Mouse (Mus musculus): ENCODE data around the gene Ldlrad2.

Gene Ldlrad2

DNA sequence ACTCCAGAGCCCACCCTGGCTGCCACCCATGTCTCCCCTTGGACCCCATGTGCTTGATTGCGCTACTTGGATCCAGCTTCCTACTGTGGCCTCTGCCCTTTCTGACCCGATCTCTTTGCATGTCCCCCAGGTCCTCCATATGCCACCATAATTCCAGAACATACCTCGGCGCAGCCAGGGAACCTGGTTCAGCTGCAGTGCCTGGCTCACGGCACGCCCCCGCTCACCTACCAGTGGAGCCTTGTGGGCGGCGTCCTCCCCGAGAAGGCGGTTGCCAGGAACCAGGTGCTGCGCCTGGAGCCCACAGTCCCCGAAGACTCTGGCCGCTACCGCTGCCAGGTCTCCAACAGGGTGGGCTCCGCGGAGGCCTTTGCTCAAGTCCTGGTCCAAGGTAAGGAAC lies 20.9 kb downstream of the Ldlrad2 start:
- DNase-seq (ENCODE audit: low read depth, low spot score): peak; percentile 68

DNA sequence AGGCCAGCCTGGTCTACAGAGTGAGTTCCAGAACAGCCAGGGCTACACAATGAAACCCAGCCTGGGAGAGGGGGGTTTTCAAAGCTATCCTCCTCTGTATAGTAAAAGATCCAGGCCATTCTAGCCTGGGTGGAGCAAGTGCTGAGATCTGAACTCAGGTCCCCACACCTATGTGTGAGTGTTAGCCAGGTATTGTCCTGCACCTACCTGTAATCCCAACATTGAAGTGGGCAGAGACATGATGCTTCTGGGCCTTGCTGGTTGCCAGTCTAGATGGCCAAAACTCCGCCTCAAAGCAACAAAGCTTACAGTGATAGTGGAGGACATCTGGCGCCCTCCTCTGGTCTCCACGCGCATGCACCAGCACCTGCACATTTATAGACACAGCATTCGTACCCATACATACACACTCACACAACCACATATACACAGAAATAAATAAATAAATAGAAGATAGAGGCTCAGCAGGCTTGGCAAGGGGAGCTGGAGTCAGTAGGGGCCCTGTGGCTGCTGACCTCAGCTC lies 28.3 kb downstream of the Ldlrad2 start:
- DNase-seq (ENCODE audit: low read depth, low spot score): peak; percentile 76

DNA sequence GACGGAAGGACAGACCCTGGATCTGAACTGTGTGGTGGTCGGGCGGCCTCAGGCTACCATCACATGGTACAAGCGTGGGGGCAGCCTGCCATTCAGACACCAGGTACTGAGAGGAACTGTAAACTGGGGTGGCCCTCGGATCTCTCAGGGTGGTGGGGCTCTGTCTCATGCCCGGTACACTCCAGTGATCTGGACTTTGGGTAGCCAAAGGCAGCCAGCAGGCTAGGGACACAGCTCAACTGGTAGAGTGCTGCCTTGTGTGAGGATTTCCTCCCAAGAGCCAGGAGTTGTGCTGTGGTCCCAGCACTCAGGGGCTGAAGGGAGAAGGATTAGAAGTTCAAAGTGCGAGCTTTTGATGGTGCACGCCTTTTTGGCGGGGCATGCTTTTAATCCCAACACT lies 28.8 kb downstream of the Ldlrad2 start:
- DNase-seq (ENCODE audit: low read depth, low spot score): no peak

DNA sequence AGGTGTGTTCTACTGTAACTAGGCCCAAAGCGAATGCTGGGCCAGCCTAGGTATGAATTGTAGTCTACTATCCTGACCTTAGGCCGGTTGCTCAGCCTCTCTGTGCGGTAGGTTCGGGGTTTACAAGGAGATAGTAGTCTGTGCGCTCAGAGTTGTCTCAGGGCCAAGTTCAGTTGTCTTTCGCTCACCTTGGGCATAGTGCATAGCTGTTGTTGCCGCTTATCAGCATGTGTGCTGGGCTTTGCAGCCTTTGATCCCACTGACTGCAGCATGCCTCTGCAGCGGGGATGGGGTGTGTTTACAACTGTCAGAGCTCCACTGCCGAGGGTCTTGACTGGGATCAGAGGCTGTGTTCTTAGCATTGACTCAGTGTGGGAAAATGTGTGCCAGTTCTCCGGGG lies 31.4 kb downstream of the Ldlrad2 start:
- DNase-seq (ENCODE audit: low read depth, low spot score): no peak

DNA sequence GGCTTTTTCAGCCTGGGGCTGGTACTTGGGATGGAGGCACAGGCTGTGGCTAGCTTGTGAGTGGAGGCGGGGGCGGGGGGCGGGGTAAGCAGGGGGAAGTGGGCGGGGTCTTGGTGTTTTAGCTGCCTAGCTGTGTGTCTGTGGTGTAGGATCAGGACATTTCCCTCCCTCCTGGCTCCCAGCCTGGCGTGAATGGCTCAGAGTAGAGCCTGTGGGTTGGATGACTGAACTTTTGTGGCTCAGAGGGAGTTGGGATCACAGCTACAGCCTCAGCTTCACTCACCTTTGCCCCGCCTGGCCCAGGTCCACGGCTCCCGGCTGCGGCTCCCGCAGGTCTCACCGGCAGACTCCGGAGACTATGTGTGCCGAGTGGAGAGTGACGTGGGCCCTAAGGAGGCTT lies 34.0 kb downstream of the Ldlrad2 start:
- DNase-seq (ENCODE audit: low read depth, low spot score): no peak

DNA sequence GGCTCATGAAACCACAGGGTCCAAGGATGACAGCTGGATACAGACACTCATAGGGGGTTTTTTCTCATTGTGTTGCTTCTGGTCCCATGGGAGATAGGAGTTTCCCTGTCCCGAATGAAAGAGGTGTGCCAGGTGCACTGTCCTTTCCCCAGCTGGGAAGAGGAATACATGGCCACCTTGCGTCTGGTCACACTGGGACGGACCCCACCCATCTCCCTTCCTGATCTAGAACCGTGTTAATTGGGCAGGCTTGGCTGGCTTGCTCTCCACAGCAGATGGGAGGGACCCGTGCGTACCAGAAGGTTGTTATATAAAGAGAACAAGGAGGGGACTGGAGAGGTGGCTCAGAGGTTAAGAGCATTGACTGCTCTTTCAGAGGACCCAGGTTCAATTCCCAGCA lies 46.5 kb downstream of the Ldlrad2 start:
- DNase-seq (ENCODE audit: low read depth, low spot score): no peak

DNA sequence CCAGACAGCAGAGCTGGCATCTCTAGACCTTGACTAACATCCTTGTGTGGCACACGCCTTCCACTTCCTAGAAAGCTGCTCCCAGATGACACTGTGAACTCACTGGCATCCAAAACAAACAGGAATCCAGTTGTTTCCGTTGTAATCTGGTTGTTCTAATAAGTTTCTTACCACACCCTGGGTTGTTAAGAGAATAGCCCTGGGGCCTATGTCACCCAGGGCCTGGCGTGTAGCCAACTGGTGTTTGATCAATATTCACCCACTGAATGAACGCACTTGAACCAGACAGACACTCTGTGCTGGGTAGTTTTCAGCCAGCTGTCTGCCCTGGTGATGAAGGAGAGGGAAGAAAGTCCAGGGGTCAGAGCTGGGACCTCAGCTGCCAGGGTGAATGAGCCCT lies 47.0 kb downstream of the Ldlrad2 start:
- no peak for DNase-seq (ENCODE audit: low read depth, low spot score)

DNA sequence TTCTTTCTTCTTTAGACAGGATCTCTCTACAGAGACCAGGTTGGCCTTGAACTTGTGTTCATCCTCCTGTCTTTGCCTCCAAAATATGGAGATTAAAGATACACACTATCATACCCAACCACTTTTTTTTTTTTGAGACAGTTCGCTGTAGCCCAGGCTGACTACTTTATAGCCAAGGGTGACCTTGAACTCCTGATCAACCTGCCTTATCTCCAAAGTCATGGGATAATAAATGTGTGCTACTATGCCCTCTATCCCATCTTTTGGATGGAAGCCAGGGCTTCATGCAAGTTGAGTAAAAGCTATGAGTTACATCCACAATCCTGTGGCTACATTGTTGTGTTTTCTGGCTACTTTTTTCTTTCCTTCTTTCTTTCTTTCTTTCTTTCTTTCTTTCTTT lies 48.9 kb downstream of the Ldlrad2 start:
- no peak for DNase-seq (ENCODE audit: low read depth, low spot score)
